Mouse (Mus musculus): ENCODE measurements around the gene Gpr33. TPM values are rescaled to one million over a fixed set of nuclear protein-coding genes. Genes with fewer than 3 reads are reported as not detected.

Gpr33 gene
- polyA plus RNA-seq, 1 experiment from 2014 or later: not detected

- 92% methylated on average over 1 of the region's 1 CpGs for whole genome bisulfite sequencing
- no peaks in the 10 kb centered on the region for H3K27me3 ChIP-seq (replicated peaks; ENCODE audit: low read depth, poor library complexity, severe bottlenecking)
- H3K9me3 ChIP-seq: no peaks in the 10 kb centered on the region; the same call in 1 of the 2 replicates
- no peak overlapping the region for H3K27ac ChIP-seq (replicated peaks)
- no peak for DNase-seq (ENCODE audit: low spot score)
- H3K36me3 ChIP-seq (replicated peaks): no peaks in the 10 kb centered on the region
- H3K4me1 ChIP-seq: peaks cover 11% of the 10 kb centered on the region
- H3K4me3 ChIP-seq: no peak overlapping the region
These were observed 53.5 kb downstream of the Gpr33 start for GRCm38 (mm10) chr12:51974381-51974780.

Other genes with a start within 250 kb of the Gpr33 start
- 34.1 and 35.1 TPM in 2 replicates for gene Hectd1, start 198.5 kb downstream of the Gpr33 start, polyA plus RNA-seq (2016; fragmentation: Nextera tagmentation; extraction: Ambion mirVana)
- gene Heatr5a, start 56.7 kb downstream of the Gpr33 start, polyA plus RNA-seq (2016; fragmentation: Nextera tagmentation; extraction: Ambion mirVana): 12.2 and 13.7 TPM in 2 replicates
- 23.5 and 24.3 TPM in 2 replicates for gene Dtd2, start 21.6 kb downstream of the Gpr33 start, polyA plus RNA-seq (2016; fragmentation: Nextera tagmentation; extraction: Ambion mirVana)
- gene Nubpl, start 69.7 kb upstream of the Gpr33 start, polyA plus RNA-seq (2016; fragmentation: Nextera tagmentation; extraction: Ambion mirVana): 17.6 and 18.3 TPM in 2 replicates